Mouse (Mus musculus): Measurements from ENCODE around the gene Fbrsl1. TPM values are rescaled to one million over a fixed set of nuclear protein-coding genes. Genes with fewer than 3 reads are reported as not detected.
"Not testable (repeated sequence)": the region's sequence is repeated elsewhere in the genome, so short reads cannot be mapped to it uniquely, and the experiment has no call there.

The Fbrsl1 gene
- total RNA-seq, 1 experiment from 2014 or later, result 21.2 TPM

GRCm38 (mm10) chr5:110462646-110463045 lies 14.3 kb upstream of the Fbrsl1 start:
- no peak for ATAC-seq (ENCODE audit: extremely low read depth, insufficient number of reproducible peaks, low FRiP score, poor library complexity, severe bottlenecking)

GRCm38 (mm10) chr5:110458936-110459335 lies 10.6 kb upstream of the Fbrsl1 start:
- no peak for ATAC-seq (ENCODE audit: extremely low read depth, insufficient number of reproducible peaks, low FRiP score, poor library complexity, severe bottlenecking)

GRCm38 (mm10) chr5:110455272-110455671 lies 7.0 kb upstream of the Fbrsl1 start:
- ATAC-seq (ENCODE audit: extremely low read depth, insufficient number of reproducible peaks, low FRiP score, poor library complexity, severe bottlenecking), result no peak

DNA sequence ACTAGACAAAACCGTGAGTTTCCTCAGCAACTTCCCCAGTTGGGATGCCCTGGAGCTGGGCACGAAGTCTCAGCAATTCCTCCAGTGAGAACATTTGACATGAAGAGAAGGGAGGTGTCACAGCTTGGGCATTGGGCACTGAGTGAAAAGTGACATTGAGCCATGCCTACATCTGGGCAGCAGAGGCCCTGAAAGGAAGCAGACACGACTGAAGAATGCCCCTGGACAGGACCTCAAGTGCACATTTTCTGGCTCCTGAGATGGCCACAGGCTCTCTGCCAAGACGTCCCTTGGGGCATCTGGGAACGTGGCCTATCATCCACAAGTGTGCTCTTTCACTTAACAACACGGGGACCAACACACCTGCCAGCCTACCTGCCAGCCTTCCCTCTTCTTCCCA lies 991 bp upstream of the Fbrsl1 start:
- no peak for ATAC-seq (ENCODE audit: extremely low read depth, insufficient number of reproducible peaks, low FRiP score, poor library complexity, severe bottlenecking)

DNA sequence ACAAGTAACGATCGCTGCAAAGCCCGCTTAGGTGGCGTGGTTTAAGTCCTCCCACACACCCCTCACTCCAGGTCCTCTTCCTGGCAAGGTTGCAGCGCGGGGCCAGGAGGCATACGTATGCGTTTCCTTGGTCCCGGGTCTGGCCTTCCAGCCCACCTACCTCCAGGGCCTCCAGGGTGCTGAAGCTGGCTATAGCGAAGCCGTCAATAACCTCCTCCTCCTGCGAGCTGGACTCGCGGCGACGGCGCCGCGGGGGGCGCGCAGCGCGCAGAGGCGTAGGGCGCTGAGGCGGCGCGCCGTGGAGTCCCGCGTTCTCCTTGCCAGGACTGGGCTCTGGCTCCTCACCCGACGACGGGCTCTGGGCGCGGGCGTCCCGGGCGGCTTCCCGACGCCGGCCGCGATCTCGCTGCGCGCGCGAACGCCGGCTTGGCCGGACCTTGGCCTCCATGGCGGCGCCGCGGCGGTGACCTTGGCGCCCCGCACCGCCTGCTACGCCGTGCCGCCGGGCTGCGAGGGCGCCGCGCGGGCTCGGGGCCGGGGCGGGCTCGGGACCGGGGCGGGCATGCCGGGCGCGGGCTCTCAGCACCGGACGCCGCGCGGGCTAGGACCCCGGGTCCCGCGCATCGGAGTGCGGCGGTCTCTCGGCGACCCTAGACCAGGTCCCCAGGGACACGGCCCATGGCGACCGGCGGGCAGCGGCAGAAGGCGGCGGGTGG lies 425 bp downstream of the Fbrsl1 start:
- no peak for ATAC-seq (ENCODE audit: extremely low read depth, insufficient number of reproducible peaks, low FRiP score, poor library complexity, severe bottlenecking)

DNA sequence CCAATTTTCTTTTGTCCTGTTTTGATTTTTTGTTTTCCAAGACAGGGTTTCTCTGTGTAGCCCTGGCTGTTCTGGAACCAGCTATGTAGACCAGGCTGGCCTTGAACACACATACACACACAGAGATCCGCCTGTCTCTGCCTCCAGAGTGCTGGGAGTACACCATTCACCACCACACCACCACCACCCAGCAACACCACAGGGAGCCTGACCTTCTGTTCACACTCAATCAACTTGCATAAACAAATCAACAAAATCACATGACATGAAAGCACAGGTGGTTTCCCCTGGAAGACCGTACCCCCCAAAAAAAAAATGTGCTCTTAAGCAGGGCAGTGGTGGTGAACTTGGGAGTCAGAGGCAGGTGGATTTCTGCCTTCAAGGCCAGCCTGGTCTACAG lies 3.8 kb downstream of the Fbrsl1 start:
- no peak for ATAC-seq (ENCODE audit: extremely low read depth, insufficient number of reproducible peaks, low FRiP score, poor library complexity, severe bottlenecking)

DNA sequence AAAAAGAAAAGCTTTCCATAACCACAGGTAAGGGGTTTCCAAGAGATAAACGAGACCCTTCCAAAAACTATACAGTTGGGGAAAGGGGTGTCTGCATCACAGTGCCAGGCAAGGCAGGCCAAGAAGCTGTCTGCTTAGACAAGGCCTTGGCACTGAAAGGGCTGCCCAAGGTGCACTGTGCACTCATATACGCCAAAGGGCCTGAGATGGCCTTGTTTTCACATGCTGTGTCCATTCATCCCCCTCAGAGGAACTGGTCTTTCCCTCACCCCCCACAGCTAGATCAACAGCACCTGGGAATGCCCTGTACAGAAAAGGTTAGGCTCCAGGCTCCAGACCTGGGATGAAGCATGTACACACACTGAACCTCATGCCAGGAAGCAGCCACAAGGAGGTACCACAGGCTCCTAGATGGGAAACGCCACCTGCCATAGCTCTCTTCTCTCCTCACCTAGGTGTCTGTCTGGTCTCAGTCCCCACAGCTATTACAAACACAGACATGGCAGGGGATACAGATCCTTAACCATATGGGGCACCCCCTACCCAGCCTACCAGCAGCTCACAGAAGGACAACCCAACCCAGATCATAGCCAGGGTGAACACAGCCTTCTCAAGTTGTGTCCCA lies 5.2 kb downstream of the Fbrsl1 start:
- ATAC-seq (ENCODE audit: extremely low read depth, insufficient number of reproducible peaks, low FRiP score, poor library complexity, severe bottlenecking), result no peak

- ATAC-seq (ENCODE audit: extremely low read depth, insufficient number of reproducible peaks, low FRiP score, poor library complexity, severe bottlenecking), result no peak
Measured at GRCm38 (mm10) chr5:110439565-110440310, 8.6 kb downstream of the Fbrsl1 start.

DNA sequence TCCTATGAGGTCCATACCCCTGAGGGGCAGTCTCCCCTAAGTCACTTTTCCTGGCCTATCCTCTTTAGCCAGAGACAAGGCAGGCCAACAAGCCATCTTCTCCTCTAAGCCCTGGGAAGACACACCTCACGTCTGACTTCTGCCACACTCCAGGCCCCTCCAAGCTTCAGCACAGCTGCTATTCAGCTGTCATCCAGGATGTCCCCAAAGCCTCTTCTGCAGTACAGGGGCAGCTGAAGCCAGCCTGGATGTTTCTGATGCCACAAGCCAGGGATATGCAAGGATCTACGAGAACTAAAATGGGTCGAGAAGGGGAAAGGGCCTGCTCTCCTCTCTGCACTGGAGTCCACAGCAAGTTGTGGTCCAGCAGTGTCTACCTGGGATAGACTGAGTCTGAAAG lies 9.7 kb downstream of the Fbrsl1 start:
- ATAC-seq (ENCODE audit: extremely low read depth, insufficient number of reproducible peaks, low FRiP score, poor library complexity, severe bottlenecking), result no peak

DNA sequence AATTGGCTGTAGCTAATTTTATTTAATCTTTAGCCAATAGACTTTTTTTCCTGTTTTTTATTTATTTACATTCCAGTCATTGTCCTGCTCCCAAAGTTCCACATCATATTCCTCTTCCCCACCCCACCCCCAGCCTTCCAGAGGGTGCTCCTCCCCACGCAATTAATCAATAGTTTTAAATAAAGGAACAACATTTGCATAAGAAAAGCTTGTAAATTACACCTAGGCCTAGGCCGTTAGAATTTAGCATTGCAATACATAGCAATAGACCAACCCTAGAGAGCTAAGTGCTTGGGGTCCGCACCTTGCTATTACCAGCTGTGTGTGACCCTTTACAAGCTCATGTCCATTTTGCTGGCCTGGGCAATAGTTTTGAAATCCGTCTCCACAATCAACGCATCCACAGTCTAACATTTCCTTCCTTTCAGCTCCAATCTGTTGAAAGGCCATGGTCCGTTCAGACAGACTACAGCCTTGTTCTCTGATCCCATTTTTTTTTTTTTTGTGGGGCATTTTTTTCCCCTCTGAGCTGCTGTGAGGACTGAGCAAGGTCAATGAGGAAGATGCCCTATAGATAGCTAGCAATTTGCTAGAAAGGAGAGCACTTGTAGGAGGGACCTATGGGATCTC lies 10.6 kb downstream of the Fbrsl1 start:
- ATAC-seq (ENCODE audit: extremely low read depth, insufficient number of reproducible peaks, low FRiP score, poor library complexity, severe bottlenecking), result no peak

- not testable (repeated sequence) for ATAC-seq (ENCODE audit: extremely low read depth, insufficient number of reproducible peaks, low FRiP score, poor library complexity, severe bottlenecking)
Measured at GRCm38 (mm10) chr5:110436166-110436565, 12.1 kb downstream of the Fbrsl1 start.

- peak; percentile 11; the same call in 1 of the 2 replicates for ATAC-seq (ENCODE audit: extremely low read depth, insufficient number of reproducible peaks, low FRiP score, poor library complexity, severe bottlenecking)
Measured at GRCm38 (mm10) chr5:110434816-110435215, 13.5 kb downstream of the Fbrsl1 start.

- no peak for ATAC-seq (ENCODE audit: extremely low read depth, insufficient number of reproducible peaks, low FRiP score, poor library complexity, severe bottlenecking)
Measured at GRCm38 (mm10) chr5:110429045-110429444, 19.3 kb downstream of the Fbrsl1 start.

- ATAC-seq (ENCODE audit: extremely low read depth, insufficient number of reproducible peaks, low FRiP score, poor library complexity, severe bottlenecking), result no peak
Measured at GRCm38 (mm10) chr5:110428290-110428689, 20.0 kb downstream of the Fbrsl1 start.

- no peak for ATAC-seq (ENCODE audit: extremely low read depth, insufficient number of reproducible peaks, low FRiP score, poor library complexity, severe bottlenecking)
Measured at GRCm38 (mm10) chr5:110425187-110425586, 23.1 kb downstream of the Fbrsl1 start.

DNA sequence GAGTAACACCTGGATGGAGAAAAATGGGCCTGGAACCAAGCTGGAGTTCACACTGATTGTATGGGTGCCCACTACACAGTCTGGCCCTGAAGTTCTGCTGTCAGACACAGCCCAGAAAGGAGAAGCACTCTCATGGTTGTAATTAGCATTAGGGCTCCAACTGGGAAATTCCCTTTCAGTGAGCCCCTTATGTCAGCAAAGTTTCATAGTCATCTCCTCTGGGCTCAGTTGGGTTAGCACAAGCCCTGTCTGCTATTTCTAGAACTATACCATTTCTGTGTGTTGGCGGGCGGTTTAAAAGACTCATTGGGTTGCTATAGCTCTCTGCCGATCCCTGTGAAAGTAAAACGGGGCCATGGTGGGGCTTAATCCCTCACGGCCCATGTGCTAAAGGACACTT lies 24.1 kb downstream of the Fbrsl1 start:
- no peak for ATAC-seq (ENCODE audit: extremely low read depth, insufficient number of reproducible peaks, low FRiP score, poor library complexity, severe bottlenecking)

- no peak for ATAC-seq (ENCODE audit: extremely low read depth, insufficient number of reproducible peaks, low FRiP score, poor library complexity, severe bottlenecking)
Measured at GRCm38 (mm10) chr5:110421393-110421792, 26.9 kb downstream of the Fbrsl1 start.

DNA sequence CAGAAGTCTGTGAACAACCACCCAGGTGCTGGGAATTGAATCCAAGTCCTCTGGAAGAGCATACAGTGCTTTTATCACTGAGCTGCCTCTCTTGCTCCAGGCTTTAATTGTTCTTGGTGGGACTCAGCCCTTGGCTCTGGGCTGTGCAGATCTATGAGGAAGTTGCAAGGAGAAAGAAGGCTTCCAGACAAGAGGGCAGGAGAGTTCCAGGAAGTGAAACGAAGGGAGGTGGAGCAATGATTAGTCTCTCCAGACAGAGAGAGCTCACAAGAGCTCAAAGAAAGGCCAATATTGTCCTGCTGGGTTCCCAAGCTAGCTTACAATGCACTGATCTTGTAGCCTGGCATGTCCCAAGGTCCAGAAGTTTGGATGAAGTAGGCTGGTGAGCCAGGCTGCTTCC lies 27.4 kb downstream of the Fbrsl1 start:
- ATAC-seq (ENCODE audit: extremely low read depth, insufficient number of reproducible peaks, low FRiP score, poor library complexity, severe bottlenecking), result no peak

DNA sequence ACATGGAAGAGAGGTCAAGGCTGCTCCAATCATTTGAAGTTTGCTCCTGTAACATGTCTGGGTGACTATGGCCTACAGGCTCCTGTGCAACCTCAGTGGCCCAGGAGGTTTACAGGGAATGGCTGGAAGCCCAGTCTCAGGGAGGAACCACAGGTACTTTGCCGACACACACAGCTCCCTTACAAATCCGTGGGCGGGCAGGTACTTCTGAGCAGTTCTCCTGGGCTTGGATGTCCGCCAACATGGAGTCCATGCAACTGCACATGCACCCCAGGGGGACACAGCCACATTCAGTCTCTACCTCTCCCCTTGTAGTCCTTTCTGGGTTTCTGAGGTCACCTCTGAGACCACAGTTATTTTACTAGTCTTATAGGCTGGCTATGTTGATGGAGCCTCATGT lies 28.1 kb downstream of the Fbrsl1 start:
- ATAC-seq (ENCODE audit: extremely low read depth, insufficient number of reproducible peaks, low FRiP score, poor library complexity, severe bottlenecking), result no peak

DNA sequence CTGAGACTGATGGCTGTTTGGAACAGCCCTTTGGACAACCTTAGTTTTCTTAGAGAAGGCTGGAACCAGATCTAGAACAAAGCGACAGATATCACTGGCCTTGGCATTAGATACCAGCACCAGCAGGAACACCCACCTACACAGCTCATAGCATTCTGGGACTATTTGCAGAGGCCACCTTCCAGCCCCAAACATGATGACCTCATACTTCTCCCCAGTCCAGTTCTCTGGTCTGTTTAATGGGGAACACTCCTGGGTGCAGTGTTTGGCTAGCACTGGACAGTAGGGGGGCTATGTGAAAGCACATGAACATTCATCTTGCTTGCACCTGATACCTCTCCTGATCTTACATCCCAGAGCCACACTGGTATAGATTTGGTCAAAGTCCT lies 29.8 kb downstream of the Fbrsl1 start:
- ATAC-seq (ENCODE audit: extremely low read depth, insufficient number of reproducible peaks, low FRiP score, poor library complexity, severe bottlenecking), result no peak

All from neutrophil, adult 5-6 weeks (primary cell).